Mouse (Mus musculus) cerebellum, adult 2 months (tissue): Measurements from ENCODE around the gene 2310030G06Rik. TPM values are rescaled to one million over a fixed set of nuclear protein-coding genes. Genes with fewer than 3 reads are reported as not detected.

Source experiments
- DNase-seq, 2 experiments: peaks; one replicate each; pipeline ENCODE4 v3.0.0; 2021
- H3K27ac ChIP-seq: fragments of 200-500 bp; 2 replicates; pipeline ENCODE4 v1.5.1; 2012; ENCODE audit warnings: low read length, control low read depth, inconsistent platforms; ENCODE audit not compliant: insufficient read depth
- H3K27me3 ChIP-seq: fragments of 200-500 bp; 2 replicates; pipeline ENCODE4 v1.6.1; 2012; ENCODE audit warnings: inconsistent platforms, mild to moderate bottlenecking, low read length, moderate library complexity; ENCODE audit not compliant: control insufficient read depth, insufficient read depth
- H3K4me1 ChIP-seq: fragments of 200-500 bp; 2 replicates; pipeline ENCODE4 v1.6.1; 2011; ENCODE audit warnings: low read length; ENCODE audit not compliant: control insufficient read depth, insufficient read depth
- H3K4me3 ChIP-seq: fragments of 200-500 bp; replicated peaks from 2 replicates; pipeline ENCODE3; 2011; ENCODE audit warnings: mild to moderate bottlenecking, low read depth, low read length, control low read depth; ENCODE audit not compliant: insufficient read depth
- CTCF ChIP-seq: fragments of 200-500 bp; IDR thresholded peaks from 2 replicates; pipeline ENCODE4 v1.5.1; 2011; ENCODE audit warnings: low read depth, mild to moderate bottlenecking, control low read depth, low read length, moderate library complexity, borderline replicate concordance; ENCODE audit not compliant: insufficient read depth
- POLR2A ChIP-seq: fragments of 200-500 bp; IDR thresholded peaks from 2 replicates; pipeline ENCODE4 v1.6.1; 2011; ENCODE audit warnings: low read length, control low read depth, borderline replicate concordance; ENCODE audit not compliant: insufficient read depth
- WGBS: fragments of 180-500 bp; shearing (Covaris S2); methylation state at CpG from one replicate; pipeline ENCODE4 v1.1.7; 2018; 5-methylcytosine and 5-hydroxymethylcytosine counted together
- polyA plus RNA-seq: library from polyadenylated mRNA; depleted of rRNA; stranded (reverse); fragments of >200 nt; gene quantifications from 2 replicates; pipeline ENCODE4 v1.2.3, GENCODE M21; 2012; rRNA removed

The 2310030G06Rik gene
- polyA plus RNA-seq, 1 experiment: 3.0 TPM

DNA sequence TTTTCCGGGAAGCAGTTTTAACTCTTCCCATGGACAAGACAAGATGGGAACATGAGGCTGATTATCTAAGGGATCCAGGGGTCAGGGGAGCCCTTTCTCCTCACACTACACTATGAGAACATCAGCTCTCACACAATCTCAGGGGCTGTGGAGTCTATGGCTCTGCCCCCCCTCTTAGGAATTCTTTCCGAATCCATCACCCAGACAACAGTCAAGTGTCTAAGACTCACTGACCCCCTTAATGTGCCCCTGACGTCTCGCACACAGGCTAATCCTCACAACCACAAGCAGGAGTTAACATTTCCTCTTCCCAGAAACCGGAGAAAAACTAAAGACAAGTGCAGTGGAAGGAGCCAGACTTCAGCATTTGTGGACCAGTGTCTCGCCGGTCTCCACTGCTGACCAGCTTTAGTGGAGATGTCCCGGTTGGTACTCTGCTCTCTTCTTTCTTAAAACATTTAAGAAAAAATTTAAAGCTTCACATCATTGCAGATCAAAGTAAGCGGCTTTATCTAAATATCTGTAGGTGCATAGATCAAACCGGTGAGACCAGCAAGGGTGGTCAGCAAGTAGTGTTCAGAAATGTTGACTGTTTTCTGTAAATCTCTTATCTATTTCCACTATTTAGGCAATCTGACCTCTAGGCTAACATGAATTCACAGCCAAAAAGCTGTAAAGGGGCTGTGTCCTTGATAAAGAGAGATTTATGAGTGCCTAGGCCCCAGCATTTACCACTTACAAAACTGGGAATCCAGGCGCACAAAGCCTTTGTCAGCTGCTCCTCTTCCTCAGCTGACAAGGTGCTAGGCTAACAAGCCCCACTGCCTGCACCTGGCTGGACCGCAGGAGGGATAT is 49.3 kb downstream of the 2310030G06Rik start:
- Histone ChIP-seq H3K4me3 (peak overlapping the region; percentile 65), H3K27me3 (no peaks in the 10 kb centered on the region), H3K4me1 (peaks cover 16% of the 10 kb centered on the region), H3K27ac (peak overlapping the region; percentile 63; the same call in 1 of the 2 replicates)
- no peak for DNase-seq
- TF ChIP-seq POLR2A (no peak), CTCF (no peak)
- WGBS: 34% methylated on average over 12 of the region's 12 CpGs

- DNase-seq: no peak
- WGBS: 90% methylated on average over 6 of the region's 6 CpGs
- H3K4me3 ChIP-seq: no peak overlapping the region
- H3K4me1 ChIP-seq: peaks cover 9% of the 10 kb centered on the region
- no peaks in the 10 kb centered on the region for H3K27me3 ChIP-seq
- no peak overlapping the region for H3K27ac ChIP-seq
- TF ChIP-seq POLR2A (no peak), CTCF (no peak)
Observed at GRCm38 (mm10) chr9:50695153-50695552, 51.2 kb downstream of the 2310030G06Rik start.

- H3K4me3 ChIP-seq: no peak overlapping the region
- TF ChIP-seq POLR2A (no peak), CTCF (peak; percentile 65; the same call in 1 of the 2 replicates)
- 23% methylated on average over 10 of the region's 10 CpGs for WGBS
- DNase-seq: peak; percentile 56 to 60
- H3K4me1 ChIP-seq: peaks cover 6% of the 10 kb centered on the region
- no peaks in the 10 kb centered on the region for H3K27me3 ChIP-seq
- H3K27ac ChIP-seq: no peak overlapping the region
Observed at GRCm38 (mm10) chr9:50693631-50694030, 52.7 kb downstream of the 2310030G06Rik start.

GRCm38 (mm10) chr9:50692626-50693580 is 53.4 kb downstream of the 2310030G06Rik start:
- no peak for DNase-seq
- WGBS: 46% methylated on average over 13 of the region's 13 CpGs
- Histone ChIP-seq H3K27me3 (no peaks in the 10 kb centered on the region), H3K27ac (no peak overlapping the region), H3K4me3 (no peak overlapping the region), H3K4me1 (peaks cover 6% of the 10 kb centered on the region)
- TF ChIP-seq POLR2A: no peak
- TF ChIP-seq CTCF: no peak

Other genes with a start within 250 kb of the 2310030G06Rik start
- gene Pts, start 217.8 kb downstream of the 2310030G06Rik start, polyA plus RNA-seq: 51.2 and 57.0 TPM in 2 replicates
- gene Il18, start 191.7 kb downstream of the 2310030G06Rik start, polyA plus RNA-seq: 30.5 and 32.9 TPM in 2 replicates
- 1.1 and 1.4 TPM in 2 replicates for gene Bco2, start 191.4 kb downstream of the 2310030G06Rik start, polyA plus RNA-seq
- not detected in 2 replicates for gene Tex12, start 185.2 kb downstream of the 2310030G06Rik start, polyA plus RNA-seq
- 193 and 205 TPM in 2 replicates for gene Sdhd, start 142.7 kb downstream of the 2310030G06Rik start, polyA plus RNA-seq
- gene Timm8b, start 142.6 kb downstream of the 2310030G06Rik start, polyA plus RNA-seq: 481 and 504 TPM in 2 replicates
- 1.8 and 2.3 TPM in 2 replicates for gene Pih1d2, start 129.2 kb downstream of the 2310030G06Rik start, polyA plus RNA-seq
- 11.4 and 12.3 TPM in 2 replicates for gene Nkapd1, start 129.1 kb downstream of the 2310030G06Rik start, polyA plus RNA-seq
- gene Dlat, start 86.8 kb downstream of the 2310030G06Rik start, polyA plus RNA-seq: 78.4 and 82.3 TPM in 2 replicates
- gene Dixdc1, start 7.0 kb downstream of the 2310030G06Rik start, polyA plus RNA-seq: 81.7 and 85.7 TPM in 2 replicates
- 296 and 364 TPM in 2 replicates for gene Cryab, start 4.8 kb upstream of the 2310030G06Rik start, polyA plus RNA-seq
- 3.2 and 3.4 TPM in 2 replicates for gene Hspb2, start 5.8 kb upstream of the 2310030G06Rik start, polyA plus RNA-seq
- gene Fdxacb1, start 21.7 kb upstream of the 2310030G06Rik start, polyA plus RNA-seq: 7.3 and 8.0 TPM in 2 replicates
- gene Alg9, start 28.5 kb upstream of the 2310030G06Rik start, polyA plus RNA-seq: 22.5 and 23.7 TPM in 2 replicates
- 84.5 and 87.8 TPM in 2 replicates for gene 1110032A03Rik, start 29.0 kb upstream of the 2310030G06Rik start, polyA plus RNA-seq
- gene Ppp2r1b, start 98.8 kb upstream of the 2310030G06Rik start, polyA plus RNA-seq: 30.2 and 34.7 TPM in 2 replicates